Mouse (Mus musculus) ES-Bruce4 (cell line): Measurements from ENCODE around the gene Ccr6. TPM values are rescaled to one million over a fixed set of nuclear protein-coding genes. Genes with fewer than 3 reads are reported as not detected.

Source experiments
- H3K27ac ChIP-seq: 2 replicates; pipeline ENCODE4 v1.5.1; 2012; ENCODE audit warnings: low read length, inconsistent platforms; ENCODE audit not compliant: insufficient read depth
- H3K27me3 ChIP-seq: 2 replicates; pipeline ENCODE4 v1.6.1; 2012; ENCODE audit warnings: mild to moderate bottlenecking, low read length, inconsistent platforms; ENCODE audit not compliant: control insufficient read depth, poor library complexity, insufficient read depth, severe bottlenecking
- H3K36me3 ChIP-seq: 2 replicates; pipeline ENCODE4 v1.6.1; 2012; ENCODE audit warnings: inconsistent platforms, mild to moderate bottlenecking, low read length, moderate library complexity; ENCODE audit not compliant: control insufficient read depth, poor library complexity, insufficient read depth, severe bottlenecking
- H3K4me1 ChIP-seq: one replicate; pipeline ENCODE4 v1.8.1; 2011; ENCODE audit warnings: low read length; ENCODE audit not compliant: control insufficient read depth, insufficient read depth
- H3K4me3 ChIP-seq: 2 replicates; pipeline ENCODE4 v1.5.1; 2011; ENCODE audit warnings: low read depth, mild to moderate bottlenecking, low read length
- H3K9ac ChIP-seq: 2 replicates; pipeline ENCODE4 v1.6.1; 2012; ENCODE audit warnings: low read depth, mild to moderate bottlenecking, inconsistent platforms; ENCODE audit not compliant: poor library complexity, severe bottlenecking
- H3K9me3 ChIP-seq: replicated peaks from 2 replicates; pipeline ENCODE4 v1.6.1; 2012; ENCODE audit warnings: mild to moderate bottlenecking, low read length, inconsistent platforms; ENCODE audit not compliant: control insufficient read depth, poor library complexity, insufficient read depth, severe bottlenecking
- CTCF ChIP-seq: IDR thresholded peaks from one replicate; pipeline ENCODE4 v1.8.1; 2011; ENCODE audit warnings: low read depth, low read length
- EP300 ChIP-seq: IDR thresholded peaks from 2 replicates; pipeline ENCODE4 v1.6.1; 2011; ENCODE audit warnings: low read depth, low read length; ENCODE audit not compliant: insufficient read depth
- POLR2A ChIP-seq: IDR thresholded peaks from one replicate; pipeline ENCODE4 v1.8.1; 2011; ENCODE audit warnings: low read length; ENCODE audit not compliant: insufficient read depth
- polyA plus RNA-seq: library from polyadenylated mRNA; stranded (reverse); fragments of >200 nt; gene quantifications from 2 replicates; pipeline ENCODE4 v1.2.4, GENCODE M21; 2011; ENCODE audit warnings: low read depth; ENCODE audit not compliant: missing spikeins, insufficient read depth, insufficient read length

Gene Ccr6
- polyA plus RNA-seq, 1 experiment: not detected

GRCm38 (mm10) chr17:8239561-8239960 is 3.7 kb downstream of the Ccr6 start:
- no peaks in the 10 kb centered on the region for H3K27me3 ChIP-seq
- H3K36me3 ChIP-seq: no peaks in the 10 kb centered on the region
- H3K4me3 ChIP-seq: no peak overlapping the region
- no peaks in the 10 kb centered on the region for H3K9me3 ChIP-seq
- no peak for TF ChIP-seq POLR2A
- TF ChIP-seq EP300: 0 out of 2 replicates have a peak, but pooled peaks have one; percentile 19
- TF ChIP-seq CTCF: no peak
- H3K9ac ChIP-seq: no peak overlapping the region
- no peak overlapping the region for H3K27ac ChIP-seq
- H3K4me1 ChIP-seq: peaks cover 9% of the 10 kb centered on the region

GRCm38 (mm10) chr17:8240517-8240916 is 4.7 kb downstream of the Ccr6 start:
- Histone ChIP-seq H3K27ac (no peak overlapping the region), H3K4me3 (no peak overlapping the region)
- TF ChIP-seq POLR2A: no peak
- TF ChIP-seq EP300: no peak
- TF ChIP-seq CTCF: no peak

GRCm38 (mm10) chr17:8241645-8242044 is 5.8 kb downstream of the Ccr6 start:
- H3K4me3 ChIP-seq: no peak overlapping the region
- no peak overlapping the region for H3K27ac ChIP-seq
- peaks cover 9% of the 10 kb centered on the region for H3K4me1 ChIP-seq
- no peaks in the 10 kb centered on the region for H3K9me3 ChIP-seq
- TF ChIP-seq EP300: no peak
- no peak overlapping the region for H3K9ac ChIP-seq
- H3K27me3 ChIP-seq: no peaks in the 10 kb centered on the region
- H3K36me3 ChIP-seq: no peaks in the 10 kb centered on the region

More at GRCm38 (mm10) chr17:8240517-8240916, 4.7 kb downstream of the Ccr6 start:
- H3K4me1 ChIP-seq: peaks cover 9% of the 10 kb centered on the region
- no peaks in the 10 kb centered on the region for H3K9me3 ChIP-seq
- no peak overlapping the region for H3K9ac ChIP-seq
- H3K36me3 ChIP-seq: no peaks in the 10 kb centered on the region
- H3K27me3 ChIP-seq: no peaks in the 10 kb centered on the region

GRCm38 (mm10) chr17:8242186-8242585 is 6.3 kb downstream of the Ccr6 start:
- no peaks in the 10 kb centered on the region for H3K36me3 ChIP-seq
- peaks cover 9% of the 10 kb centered on the region for H3K4me1 ChIP-seq
- TF ChIP-seq POLR2A: no peak
- TF ChIP-seq EP300: no peak
- no peak for TF ChIP-seq CTCF
- no peak overlapping the region for H3K9ac ChIP-seq
- no peaks in the 10 kb centered on the region for H3K9me3 ChIP-seq
- no peaks in the 10 kb centered on the region for H3K27me3 ChIP-seq
- H3K4me3 ChIP-seq: no peak overlapping the region
- H3K27ac ChIP-seq: no peak overlapping the region

- Histone ChIP-seq H3K9me3 (no peaks in the 10 kb centered on the region), H3K4me3 (no peak overlapping the region), H3K27me3 (no peaks in the 10 kb centered on the region), H3K27ac (no peak overlapping the region), H3K4me1 (peaks cover 8% of the 10 kb centered on the region), H3K36me3 (no peaks in the 10 kb centered on the region), H3K9ac (no peak overlapping the region)
- no peak for TF ChIP-seq EP300
Measured at GRCm38 (mm10) chr17:8244124-8244523, 8.3 kb downstream of the Ccr6 start.

- no peak for TF ChIP-seq POLR2A
- TF ChIP-seq EP300: no peak
- TF ChIP-seq CTCF: no peak
- Histone ChIP-seq H3K4me1 (peaks cover 2% of the 10 kb centered on the region), H3K27me3 (no peaks in the 10 kb centered on the region), H3K27ac (no peak overlapping the region), H3K4me3 (no peak overlapping the region), H3K36me3 (no peaks in the 10 kb centered on the region), H3K9me3 (no peaks in the 10 kb centered on the region), H3K9ac (no peak overlapping the region)
Measured at GRCm38 (mm10) chr17:8246102-8246754, 10.4 kb downstream of the Ccr6 start.
